Mouse (Mus musculus) cerebellum, adult 9-11 months (tissue): Measurements from ENCODE around the gene C330007P06Rik.
"Not testable (repeated sequence)": the region's sequence is repeated elsewhere in the genome, so short reads cannot be mapped to it uniquely, and the experiment has no call there.

Source experiments
- DNase-seq: peaks from one replicate; pipeline ENCODE4 v3.0.0; 2022

The C330007P06Rik gene

DNA sequence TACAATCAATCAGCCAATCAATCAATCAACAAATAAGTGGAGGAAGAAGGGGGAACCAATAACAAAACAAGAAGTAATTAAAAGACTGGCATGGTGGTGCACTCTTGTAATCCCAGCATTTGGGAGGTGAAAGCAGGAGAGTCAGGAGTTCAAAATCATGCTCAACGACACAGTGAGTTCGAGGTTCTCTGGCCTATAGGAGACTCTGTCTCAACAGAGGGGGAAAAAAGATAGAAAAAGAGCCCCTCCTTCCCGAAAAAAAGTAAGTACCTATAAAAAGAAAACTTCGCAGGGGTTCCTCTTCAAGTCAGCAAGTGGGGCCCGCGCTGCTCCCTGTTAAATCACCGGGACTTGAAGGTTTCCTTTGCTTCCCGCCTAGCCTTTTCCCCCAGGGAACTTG lies at the start of gene C330007P06Rik, which contains the start of gene Ube2a:
Gene C330007P06Rik (minus strand): TSS at position 347 of the 400 bp plus-strand sequence.
Gene Ube2a (plus strand): TSS at position 136 of the 400 bp plus-strand sequence.
- DNase-seq = no peak

DNA sequence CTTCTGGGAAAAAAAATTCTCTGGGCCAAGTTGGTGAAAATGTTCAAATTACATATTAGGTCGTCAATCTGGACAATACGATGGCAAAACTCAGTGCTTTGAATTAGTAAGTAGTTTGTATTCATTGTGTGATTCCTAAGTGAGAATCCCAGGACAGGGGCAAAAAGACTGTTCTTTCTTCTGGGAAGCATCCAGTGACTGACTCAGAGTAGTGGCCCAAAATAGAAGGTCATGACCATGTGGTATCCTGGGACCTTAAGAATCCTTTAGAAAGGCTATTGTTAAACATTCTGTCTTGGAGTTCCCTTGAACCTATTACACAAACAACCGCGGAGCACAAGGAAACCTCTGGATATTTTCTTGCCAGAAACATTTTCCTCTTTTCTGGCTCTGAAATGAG lies 47.4 kb upstream of the C330007P06Rik start:
- DNase-seq = no peak

DNA sequence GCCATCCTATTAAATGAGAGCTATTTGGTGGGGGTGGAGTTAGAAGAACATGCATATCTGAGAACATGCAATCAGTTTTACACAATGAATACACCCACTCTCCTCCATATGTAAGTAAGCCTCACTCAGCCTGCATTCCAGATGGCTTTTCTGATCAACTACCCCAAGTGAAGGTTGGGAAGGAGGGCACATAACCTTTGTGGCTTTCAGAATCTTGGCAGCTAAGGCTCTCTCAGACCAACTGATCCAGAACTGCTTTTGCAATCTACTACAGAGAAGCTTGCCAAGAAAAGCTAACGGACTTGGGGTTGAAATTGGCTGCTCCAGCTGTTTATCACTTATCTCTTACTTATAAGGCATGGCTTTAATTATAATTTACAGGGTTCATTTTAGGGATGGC lies 43.8 kb upstream of the C330007P06Rik start:
- DNase-seq = no peak

DNA sequence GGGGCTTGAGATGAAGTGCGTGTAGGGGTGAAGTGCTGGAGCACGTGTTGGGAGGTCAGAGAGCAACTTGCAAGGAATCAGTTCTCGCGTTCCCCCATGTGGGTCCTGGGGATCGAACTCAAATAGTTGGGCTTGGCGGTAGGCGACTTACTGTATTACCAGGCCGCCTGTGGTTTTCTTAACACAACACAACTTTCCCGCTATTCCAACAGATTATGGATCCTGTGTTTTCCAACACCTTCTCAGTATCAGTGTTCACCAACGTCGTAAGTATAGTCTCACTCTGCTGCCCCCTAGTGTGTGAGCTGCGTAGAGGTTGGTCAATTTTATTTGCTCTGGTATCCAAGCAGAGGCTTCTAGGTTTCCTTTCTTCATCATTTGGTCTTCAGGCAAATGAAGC lies 37.4 kb upstream of the C330007P06Rik start:
- peak; percentile 27 for DNase-seq

DNA sequence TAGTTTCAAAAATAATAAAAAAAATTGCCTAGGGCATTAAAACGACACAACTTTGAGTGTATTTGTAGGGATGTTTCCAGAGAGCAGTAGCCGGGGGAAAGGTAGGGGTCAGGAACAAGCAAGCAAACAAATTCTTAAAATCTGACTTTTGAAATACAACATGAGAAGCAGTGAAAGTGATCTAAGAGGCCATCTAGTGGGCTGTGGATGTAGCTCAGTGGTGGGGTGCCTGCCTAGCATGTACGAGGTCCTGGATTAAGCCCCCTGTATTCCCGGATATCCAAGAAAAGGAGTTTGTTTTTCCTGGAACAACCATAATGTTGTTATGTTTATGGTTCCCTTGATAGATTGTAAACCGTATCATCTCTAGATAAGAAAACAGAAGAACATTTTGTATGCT lies 32.6 kb upstream of the C330007P06Rik start:
- DNase-seq = no peak

DNA sequence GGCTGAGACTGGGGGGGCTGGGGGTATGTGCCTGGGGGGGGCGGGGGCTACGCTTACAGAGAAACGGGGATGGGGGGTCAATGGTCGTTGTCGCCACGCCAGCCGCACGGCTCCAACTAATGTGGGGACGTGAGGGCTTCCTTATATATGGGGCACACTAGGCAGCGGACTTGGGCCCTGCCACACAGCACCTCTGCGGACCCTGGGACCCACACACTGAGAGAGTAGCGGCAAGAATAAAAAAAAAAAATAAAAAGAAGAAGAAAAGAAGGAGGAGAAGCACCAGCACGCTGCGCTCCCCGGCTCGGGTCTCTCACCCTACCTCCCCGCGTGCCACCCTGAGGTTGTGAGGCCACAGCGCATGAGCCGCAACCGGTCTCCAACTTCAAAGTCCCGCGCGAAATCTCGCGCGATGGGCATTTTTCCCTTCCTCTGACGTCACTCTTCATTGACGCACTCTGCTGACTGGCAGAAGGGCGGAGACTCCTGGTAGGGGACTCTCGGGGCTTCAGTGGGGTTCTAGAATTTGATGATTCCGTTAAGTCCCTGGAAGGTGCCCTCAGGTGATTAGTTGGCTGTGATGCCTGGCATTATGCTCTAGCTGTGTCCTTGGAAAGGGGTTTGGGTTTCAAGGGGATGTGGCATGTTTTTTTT lies 29.3 kb upstream of the C330007P06Rik start:
- peak; percentile 94 for DNase-seq

DNA sequence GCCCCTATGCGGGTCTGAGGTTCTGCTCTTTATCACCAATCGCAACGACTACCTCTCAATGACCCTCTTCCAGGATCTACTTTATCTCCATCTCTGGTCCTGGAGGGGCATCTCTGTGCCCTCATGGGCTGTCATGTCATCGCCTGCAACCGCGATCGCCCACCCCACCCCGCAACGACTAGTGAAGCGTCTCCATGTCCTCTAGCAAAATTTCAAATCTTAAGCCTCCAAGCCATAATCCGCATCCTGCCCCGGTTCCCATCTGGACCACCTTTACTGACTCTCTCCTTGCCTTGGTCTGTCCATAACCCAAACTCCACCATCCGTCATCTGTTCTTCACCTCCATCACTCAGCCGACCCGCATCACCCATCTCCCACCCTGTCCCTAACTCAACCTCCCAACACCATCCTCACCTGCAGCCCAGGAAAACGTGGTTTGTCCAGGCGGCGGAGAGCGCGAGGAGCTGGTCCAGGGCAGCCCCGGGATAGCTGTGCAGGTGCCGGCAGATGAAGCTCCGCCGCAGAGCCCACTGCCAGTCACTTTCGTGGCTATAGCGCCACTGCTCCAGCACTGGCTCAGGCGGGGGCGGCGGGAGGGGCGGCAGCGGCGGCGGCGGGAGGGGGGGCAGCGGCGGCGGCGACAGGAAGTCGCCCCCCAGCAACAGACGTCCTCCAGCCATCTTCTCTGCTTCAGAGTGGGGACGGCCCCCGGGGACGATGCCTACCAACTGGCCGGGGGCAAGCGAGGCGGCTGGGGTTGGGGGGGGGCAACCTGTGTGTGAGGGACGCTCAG lies 28.6 kb upstream of the C330007P06Rik start, which contains the start of gene Nkrf:
Gene Nkrf (minus strand): TSS at position 579 of the 794 bp plus-strand sequence.
- peak; percentile 44 for DNase-seq

DNA sequence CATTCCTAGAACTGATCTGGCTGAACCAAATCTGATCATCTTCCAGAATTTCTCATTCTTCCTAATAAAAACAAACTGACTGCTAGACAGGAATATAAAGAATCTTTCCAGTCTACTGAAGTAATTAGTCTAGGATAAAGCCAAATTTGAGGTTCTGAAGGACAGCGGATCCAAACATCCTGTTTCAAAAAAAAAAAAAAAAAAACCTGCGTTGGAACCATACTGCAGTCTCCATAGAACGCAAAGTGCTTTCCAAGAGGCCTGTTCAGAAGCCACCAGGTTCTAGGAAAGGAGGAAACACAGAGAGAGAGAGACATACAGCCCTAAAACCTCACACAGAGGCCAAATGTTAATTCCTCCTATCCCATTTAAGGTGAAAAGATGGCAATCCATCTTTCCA lies 27.7 kb upstream of the C330007P06Rik start:
- no peak for DNase-seq

DNA sequence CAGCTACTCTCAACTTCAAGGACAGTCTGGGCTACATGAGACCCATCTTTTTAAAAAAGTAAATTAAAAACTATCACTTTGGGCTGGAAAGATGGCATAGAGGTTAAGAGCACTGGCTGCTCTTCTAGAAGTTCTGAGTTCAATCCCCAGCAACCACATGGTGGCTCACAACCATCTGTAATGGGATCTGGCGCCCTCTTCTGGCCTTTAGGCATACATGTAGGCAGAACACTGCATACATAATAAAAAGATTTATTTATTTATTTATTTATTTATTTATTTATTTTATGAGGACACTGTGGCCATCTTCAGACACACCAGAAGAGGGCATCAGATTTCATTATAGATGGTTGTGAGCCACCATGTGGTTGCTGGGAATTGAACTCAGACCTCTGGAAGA lies 25.0 kb upstream of the C330007P06Rik start:
- not testable (repeated sequence) for DNase-seq

DNA sequence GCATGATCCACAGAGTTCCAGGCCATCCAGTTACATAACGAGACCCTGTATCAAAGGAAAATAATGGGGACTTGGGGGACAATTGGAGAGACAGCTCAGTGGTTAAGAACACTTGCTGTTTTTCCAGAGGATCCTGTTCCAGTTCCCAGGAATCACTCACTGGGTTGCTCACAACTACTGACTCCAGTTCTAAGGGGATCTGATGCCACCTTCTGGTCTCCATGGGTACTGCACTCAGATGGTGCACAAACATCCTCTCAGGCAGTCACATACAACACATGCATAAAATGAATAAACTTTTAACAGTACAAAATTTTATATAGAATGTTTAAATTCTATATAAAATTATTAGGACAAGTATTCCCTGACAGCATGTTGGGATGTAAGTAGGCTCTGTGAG lies 10.8 kb upstream of the C330007P06Rik start:
- no peak for DNase-seq

DNA sequence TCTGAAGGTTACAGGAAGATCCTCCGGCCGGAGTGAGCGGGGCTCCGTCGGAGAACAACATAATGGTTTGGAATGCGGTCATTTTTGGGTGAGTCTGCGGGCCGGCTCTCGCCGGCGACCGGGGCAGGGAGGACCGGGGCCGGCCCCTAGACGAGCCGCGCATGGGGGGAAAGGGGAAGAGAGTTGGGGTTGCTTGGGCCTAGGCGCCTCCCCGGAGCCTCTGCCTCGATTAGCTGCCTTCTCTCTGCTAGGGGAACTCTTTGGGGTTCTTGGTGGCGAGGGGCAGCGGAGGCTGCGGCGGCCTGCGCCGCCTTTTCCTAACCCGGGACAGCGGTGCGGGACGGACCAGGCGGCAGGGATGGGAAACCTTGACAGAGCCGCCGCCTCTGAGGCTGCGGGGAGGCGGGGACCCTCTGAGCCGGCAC lies 805 bp upstream of the C330007P06Rik start:
- DNase-seq = no peak

DNA sequence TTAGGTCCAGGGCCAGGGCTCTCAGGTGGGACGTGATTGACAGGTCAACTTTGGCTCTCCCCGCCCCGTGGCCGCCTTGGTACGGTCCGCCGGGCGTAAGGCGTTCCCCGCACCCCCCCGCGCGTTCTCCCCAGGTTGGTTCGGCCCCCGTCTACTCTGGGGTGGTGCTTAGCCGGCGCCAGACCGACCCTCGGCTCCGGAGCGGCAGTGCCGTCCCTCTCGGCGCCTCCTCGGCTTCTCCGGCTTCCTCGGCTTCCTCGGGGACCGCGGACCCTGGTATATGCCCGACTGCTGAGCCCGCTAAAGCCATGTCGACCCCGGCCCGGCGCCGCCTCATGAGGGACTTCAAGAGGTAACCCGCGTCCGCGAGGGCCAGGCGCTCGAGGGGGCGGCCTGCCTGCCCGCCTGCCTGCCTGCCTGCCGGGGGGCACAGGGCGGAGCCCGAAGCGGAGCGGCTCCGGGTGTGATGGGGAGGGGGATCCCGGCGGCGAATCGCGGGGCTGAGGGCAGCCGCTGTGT lies 326 bp upstream of the C330007P06Rik start:
- DNase-seq = peak; percentile 88

DNA sequence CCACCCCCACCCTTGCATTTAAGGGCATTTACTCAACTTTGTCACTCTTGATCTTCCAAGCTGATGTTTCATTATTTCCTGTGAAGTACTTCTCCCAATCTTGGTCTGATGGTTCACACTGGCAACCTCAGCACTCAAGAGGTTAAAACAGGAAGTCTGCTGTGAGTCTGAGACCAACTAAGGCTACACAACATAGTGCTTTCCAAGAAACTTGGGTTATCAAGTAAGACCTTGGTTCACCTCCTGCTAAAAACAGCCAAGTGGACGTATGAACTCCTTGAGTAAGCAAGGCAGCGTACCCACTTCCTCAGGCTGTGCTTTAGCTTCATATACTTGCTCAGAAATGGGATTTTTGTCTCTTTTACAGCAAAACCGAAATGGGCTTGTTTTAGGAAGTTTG lies 3.5 kb downstream of the C330007P06Rik start:
- no peak for DNase-seq

DNA sequence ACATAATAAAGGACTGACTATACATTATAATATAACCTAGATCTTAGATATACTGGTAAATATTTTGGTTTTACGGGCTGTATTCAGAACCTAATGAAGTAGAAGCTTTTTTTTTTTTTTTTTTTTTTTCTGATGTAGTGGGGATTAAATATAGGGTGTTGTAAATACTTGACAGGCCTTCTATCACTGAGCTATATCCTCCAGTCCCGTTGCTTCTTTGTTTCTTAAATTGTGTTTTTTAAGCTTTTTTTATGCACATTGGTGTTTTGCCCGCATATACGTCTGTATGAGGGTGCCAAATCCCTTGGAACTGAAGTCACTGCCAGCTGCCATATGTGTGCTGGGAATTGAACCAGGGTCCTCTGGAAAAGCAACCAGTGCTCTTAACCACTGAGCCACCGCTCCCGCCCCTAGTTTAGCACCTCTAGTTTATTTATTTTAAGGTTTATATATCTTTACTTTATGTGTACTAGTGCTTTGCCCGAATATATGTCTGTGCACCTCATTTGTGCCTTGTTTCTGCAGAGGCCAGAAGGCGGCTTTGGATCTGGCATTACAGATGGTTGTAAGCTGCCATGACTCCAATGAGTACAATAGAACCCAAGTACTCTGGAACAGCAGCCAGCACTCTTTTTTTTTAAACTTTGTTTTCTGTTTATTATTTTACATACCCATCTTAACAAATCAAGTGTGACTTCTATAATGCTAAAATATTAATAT lies 9.1 kb downstream of the C330007P06Rik start:
- DNase-seq = no peak

DNA sequence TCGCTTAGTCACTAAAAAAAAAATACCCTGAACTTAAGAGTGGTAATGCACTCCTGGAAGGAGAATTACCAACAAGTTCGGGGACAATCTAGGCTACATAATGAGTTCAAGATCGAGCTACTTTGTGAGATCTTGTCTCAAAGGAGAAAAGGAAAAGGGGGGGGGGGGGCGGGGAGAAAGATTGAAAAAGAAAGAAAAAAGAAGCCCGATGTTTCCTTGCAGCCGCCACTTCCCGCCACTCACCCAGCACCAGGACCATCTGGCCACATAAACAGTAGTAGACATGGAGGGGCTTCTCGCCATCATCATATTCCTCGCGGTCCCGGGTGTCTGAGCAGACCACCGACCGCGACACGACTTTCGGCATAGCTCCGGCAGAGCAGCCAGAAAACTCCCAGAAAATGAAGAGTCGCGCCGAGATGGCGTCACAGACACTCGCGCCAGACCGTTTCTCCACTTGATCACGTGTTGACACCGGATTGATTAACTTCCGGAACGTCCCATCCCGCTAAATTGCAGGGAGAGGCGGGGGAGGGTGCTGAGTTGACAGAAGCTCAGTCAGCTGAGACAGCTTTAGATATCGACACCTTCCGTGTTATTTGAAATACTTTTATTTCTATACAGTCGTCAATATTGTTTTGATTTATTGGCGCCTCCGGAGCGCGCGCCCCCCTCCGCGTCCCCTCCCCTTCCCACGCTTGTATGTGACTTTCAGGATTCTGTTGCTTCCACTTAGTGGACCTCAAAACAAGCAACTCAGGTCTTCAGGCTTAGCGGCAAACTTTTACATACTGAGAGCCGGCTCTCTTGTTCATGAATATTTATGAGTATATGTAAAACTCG lies 9.9 kb downstream of the C330007P06Rik start:
- DNase-seq = peak; percentile 84

DNA sequence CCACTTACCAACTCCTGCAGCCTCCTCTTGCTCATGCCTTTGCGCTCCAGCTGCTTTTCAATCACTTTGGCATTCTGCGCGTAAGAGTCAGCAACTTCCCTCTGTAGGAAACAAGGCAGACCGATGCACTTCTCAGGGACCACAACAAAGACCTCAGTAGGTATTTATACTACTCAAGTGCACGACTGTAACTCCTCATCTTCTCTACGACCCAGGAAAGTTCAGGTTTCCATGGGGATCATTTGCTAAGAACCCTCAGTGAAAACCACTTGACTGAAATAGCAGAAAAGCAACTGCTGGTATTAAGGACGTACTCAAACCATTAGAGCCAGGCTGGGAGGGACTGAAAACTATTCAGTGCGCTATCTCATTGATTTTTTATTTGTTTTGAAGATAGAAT lies 21.3 kb downstream of the C330007P06Rik start:
- no peak for DNase-seq

DNA sequence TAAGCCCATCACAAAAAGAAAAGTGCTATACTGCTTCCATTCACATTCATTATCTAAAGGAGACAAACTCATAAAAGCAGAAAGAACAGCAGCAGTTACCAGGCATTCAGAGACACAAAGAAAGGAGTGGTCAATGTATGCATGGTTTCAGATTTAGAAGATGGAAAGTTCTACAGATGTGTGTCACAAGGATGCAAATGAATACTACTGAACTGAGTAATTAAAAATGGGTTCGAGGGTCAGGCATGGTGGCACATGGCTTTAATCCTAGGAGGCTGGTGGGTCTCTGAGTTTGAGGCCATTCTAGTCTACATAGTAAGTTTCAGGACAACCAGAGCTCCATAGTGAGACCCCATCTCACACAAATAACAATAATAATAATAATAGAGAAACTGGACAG lies 26.8 kb downstream of the C330007P06Rik start:
- no peak for DNase-seq

DNA sequence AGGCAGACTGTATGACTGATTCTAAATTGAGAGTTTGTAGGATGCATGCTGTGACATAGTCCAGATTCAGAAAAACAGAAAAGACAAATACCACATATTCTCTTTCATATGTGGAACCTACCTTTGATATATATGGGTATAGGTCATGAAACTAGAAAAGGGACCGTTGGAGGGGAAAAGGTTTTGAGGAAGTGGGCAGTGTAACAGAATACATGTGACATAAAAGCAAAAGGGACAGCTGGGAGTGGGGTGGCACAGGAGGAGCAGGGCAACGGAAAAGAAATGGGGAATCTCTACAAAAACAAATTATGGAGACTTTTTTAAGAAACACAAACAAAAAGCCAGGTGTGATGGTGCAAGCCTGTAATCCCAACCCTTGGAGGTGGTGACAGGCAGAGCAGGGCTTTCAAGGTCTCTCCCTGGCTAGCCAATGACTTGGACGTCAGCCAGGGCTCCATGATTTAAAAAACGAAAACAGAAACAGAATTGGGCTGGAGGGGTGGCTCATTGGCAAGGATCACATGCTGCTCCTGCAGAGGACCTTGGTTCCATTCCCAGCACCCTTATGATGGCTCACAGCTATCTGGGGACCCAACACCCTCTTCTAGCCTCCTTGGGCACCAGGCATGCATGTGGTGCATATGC lies 30.4 kb downstream of the C330007P06Rik start:
- no peak for DNase-seq

DNA sequence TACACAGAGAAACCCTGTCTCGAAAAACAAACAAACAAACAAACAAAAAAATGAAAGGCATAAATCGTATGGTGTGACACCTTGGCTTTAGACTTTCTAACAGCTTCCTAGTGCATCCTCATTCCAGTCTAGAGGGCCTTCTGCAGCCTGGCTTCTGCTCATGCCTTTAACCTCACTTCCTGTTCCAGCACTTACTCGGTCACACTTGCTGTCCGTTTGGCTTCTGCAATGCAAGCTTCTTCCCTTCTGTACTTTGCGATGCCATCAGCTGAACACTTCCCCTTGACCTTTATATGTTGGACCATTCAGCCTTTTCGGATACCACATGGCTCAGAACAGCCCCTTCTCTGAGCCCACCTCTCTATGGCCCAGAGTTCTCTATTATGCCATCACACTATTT lies 32.2 kb downstream of the C330007P06Rik start:
- DNase-seq = no peak

DNA sequence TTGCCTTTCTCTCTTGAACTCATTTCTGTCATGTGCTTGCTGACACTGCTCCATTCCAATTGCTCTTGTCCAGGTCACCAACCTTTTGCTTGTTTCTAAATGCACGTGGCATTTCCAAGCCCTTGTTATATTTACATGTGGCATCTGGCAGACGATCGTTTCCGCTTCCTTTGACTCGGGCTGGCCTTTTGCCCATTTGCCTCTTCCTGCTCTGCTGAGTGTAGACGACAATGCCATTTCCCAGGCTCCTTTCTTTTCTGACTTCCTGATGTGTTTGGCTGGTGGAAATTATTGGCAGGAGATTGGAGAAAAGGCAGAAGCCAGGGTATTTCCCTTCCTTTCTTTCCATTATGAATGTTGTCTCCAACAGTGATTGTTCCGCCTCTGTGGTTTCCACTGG lies 34.5 kb downstream of the C330007P06Rik start:
- DNase-seq = no peak

DNA sequence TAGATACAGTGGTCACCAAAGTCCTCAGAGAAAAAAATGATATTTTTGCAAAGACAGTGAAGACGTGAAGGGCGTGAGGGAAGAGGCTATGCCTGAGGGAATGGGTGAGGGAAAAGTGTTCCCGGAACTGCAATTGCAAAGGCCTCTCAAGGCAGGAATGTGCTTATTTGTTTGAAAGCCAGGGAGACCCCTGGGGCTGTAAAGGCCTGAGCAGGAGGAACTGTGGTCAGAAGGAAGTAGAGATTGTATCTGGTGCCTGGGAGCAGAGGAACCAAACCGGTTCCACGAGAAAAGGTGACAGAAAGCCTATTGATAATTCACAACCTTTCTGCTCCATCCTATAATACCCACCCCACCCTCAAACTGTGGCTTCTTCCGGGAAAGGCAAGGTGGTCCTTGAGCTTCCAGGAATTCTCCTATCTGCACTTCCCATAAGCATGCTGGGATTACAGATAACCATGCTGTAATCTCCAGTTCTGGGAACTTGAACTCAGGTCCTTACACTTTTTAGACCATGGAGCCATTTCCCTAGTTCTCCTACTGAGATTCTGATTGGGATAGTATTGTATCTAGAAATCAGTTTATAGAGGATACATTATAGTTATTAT lies 36.7 kb downstream of the C330007P06Rik start:
- DNase-seq = no peak
